Mouse (Mus musculus): Measurements from ENCODE around the gene Cnpy1.

Gene Cnpy1

GRCm38 (mm10) chr5:28245574-28245973 lies at the start of gene Cnpy1:
TSS of gene Cnpy1 (minus strand) at chr5:28245806.
- DNase-seq (ENCODE audit: low spot score) = no peak

- DNase-seq (ENCODE audit: low spot score) = peak; percentile 96
Measured at GRCm38 (mm10) chr5:28293990-28294389, 48.4 kb upstream of the Cnpy1 start.

GRCm38 (mm10) chr5:28292281-28292680 lies 46.7 kb upstream of the Cnpy1 start:
- no peak for DNase-seq (ENCODE audit: low spot score)

GRCm38 (mm10) chr5:28291118-28291850 lies 45.7 kb upstream of the Cnpy1 start:
- DNase-seq (ENCODE audit: low spot score) = no peak

- no peak for DNase-seq (ENCODE audit: low spot score)
Measured at GRCm38 (mm10) chr5:28290630-28291029, 45.0 kb upstream of the Cnpy1 start.

GRCm38 (mm10) chr5:28289111-28289510 lies 43.5 kb upstream of the Cnpy1 start:
- DNase-seq (ENCODE audit: low spot score) = no peak

- DNase-seq (ENCODE audit: low spot score) = no peak
Measured at GRCm38 (mm10) chr5:28277279-28277678, 31.7 kb upstream of the Cnpy1 start.

- no peak for DNase-seq (ENCODE audit: low spot score)
Measured at GRCm38 (mm10) chr5:28272836-28273235, 27.2 kb upstream of the Cnpy1 start.

- DNase-seq (ENCODE audit: low spot score) = no peak
Measured at GRCm38 (mm10) chr5:28269469-28269991, 23.9 kb upstream of the Cnpy1 start.

- DNase-seq (ENCODE audit: low spot score) = no peak
Measured at GRCm38 (mm10) chr5:28267576-28267975, 22.0 kb upstream of the Cnpy1 start.

GRCm38 (mm10) chr5:28265653-28266052 lies 20.0 kb upstream of the Cnpy1 start:
- DNase-seq (ENCODE audit: low spot score) = no peak

- no peak for DNase-seq (ENCODE audit: low spot score)
Measured at GRCm38 (mm10) chr5:28263852-28264251, 18.2 kb upstream of the Cnpy1 start.

- no peak for DNase-seq (ENCODE audit: low spot score)
Measured at GRCm38 (mm10) chr5:28262070-28262469, 16.5 kb upstream of the Cnpy1 start.

- no peak for DNase-seq (ENCODE audit: low spot score)
Measured at GRCm38 (mm10) chr5:28259939-28260338, 14.3 kb upstream of the Cnpy1 start.

- DNase-seq (ENCODE audit: low spot score) = no peak
Measured at GRCm38 (mm10) chr5:28259385-28259784, 13.8 kb upstream of the Cnpy1 start.

GRCm38 (mm10) chr5:28257816-28258215 lies 12.2 kb upstream of the Cnpy1 start:
- DNase-seq (ENCODE audit: low spot score) = no peak

GRCm38 (mm10) chr5:28252999-28253398 lies 7.4 kb upstream of the Cnpy1 start:
- no peak for DNase-seq (ENCODE audit: low spot score)

GRCm38 (mm10) chr5:28252260-28252659 lies 6.7 kb upstream of the Cnpy1 start:
- DNase-seq (ENCODE audit: low spot score) = no peak

- DNase-seq (ENCODE audit: low spot score) = no peak
Measured at GRCm38 (mm10) chr5:28251211-28251764, 5.7 kb upstream of the Cnpy1 start.

- no peak for DNase-seq (ENCODE audit: low spot score)
Measured at GRCm38 (mm10) chr5:28250479-28250878, 4.9 kb upstream of the Cnpy1 start.

- DNase-seq (ENCODE audit: low spot score) = no peak
Measured at GRCm38 (mm10) chr5:28245121-28245520, 485 bp downstream of the Cnpy1 start.

GRCm38 (mm10) chr5:28243501-28244177 lies 2.0 kb downstream of the Cnpy1 start:
- no peak for DNase-seq (ENCODE audit: low spot score)

GRCm38 (mm10) chr5:28241423-28241822 lies 4.2 kb downstream of the Cnpy1 start:
- DNase-seq (ENCODE audit: low spot score) = no peak
